Mouse (Mus musculus) megakaryocyte, embryonic 14.5 days (primary cell): ENCODE results near the gene Taar7a. TPM values are rescaled to one million over a fixed set of nuclear protein-coding genes. Genes with fewer than 3 reads are reported as not detected.

Experiments
- H3K27me3 ChIP-seq: replicated peaks from 2 replicates; pipeline ENCODE3; 2012; ENCODE audit warnings: inconsistent platforms
- H3K36me3 ChIP-seq: replicated peaks from 2 replicates; pipeline ENCODE3; 2012; ENCODE audit warnings: low read length, inconsistent platforms, mixed read lengths
- H3K4me1 ChIP-seq: 2 replicates; pipeline ENCODE4 v1.6.1; 2012; ENCODE audit warnings: inconsistent platforms
- H3K4me3 ChIP-seq: replicated peaks from 2 replicates; pipeline ENCODE3; 2012; ENCODE audit warnings: moderate library complexity, mild to moderate bottlenecking, inconsistent platforms
- H3K9me3 ChIP-seq: 2 replicates; pipeline ENCODE4 v1.6.1; 2012; ENCODE audit warnings: inconsistent platforms
- FLI1 ChIP-seq: IDR thresholded peaks from 2 replicates; pipeline ENCODE4 v1.6.1; 2012; ENCODE audit warnings: low read length, inconsistent platforms, mixed read lengths
- GATA1 ChIP-seq: IDR thresholded peaks from 3 replicates; pipeline ENCODE4 v1.6.1; 2012; ENCODE audit warnings: mixed read lengths, low read length, inconsistent platforms, borderline replicate concordance
- polyA plus RNA-seq: library from polyadenylated mRNA; stranded (reverse); fragments of >175 nt; gene quantifications from 2 replicates; pipeline ENCODE4 v1.2.3, GENCODE M21; 2012; ENCODE audit warnings: low replicate concordance; ENCODE audit not compliant: insufficient read depth

The Taar7a gene
- not detected in 2 replicates for polyA plus RNA-seq

GRCm38 (mm10) chr10:23993381-23993780 is at the start of gene Taar7a:
TSS of gene Taar7a (minus strand) at chr10:23993481.
- TF ChIP-seq FLI1 (no peak), GATA1 (no peak)
- H3K4me1 ChIP-seq: no peaks in the 10 kb centered on the region
- no peaks in the 10 kb centered on the region for H3K27me3 ChIP-seq
- H3K4me3 ChIP-seq: no peak within 1 kb of the TSS
- no peaks in the 10 kb centered on the region for H3K9me3 ChIP-seq
- no peaks in the 10 kb centered on the region for H3K36me3 ChIP-seq

- TF ChIP-seq GATA1 (no peak), FLI1 (no peak)
- Histone ChIP-seq H3K4me1 (no peaks in the 10 kb centered on the region), H3K27me3 (no peaks in the 10 kb centered on the region), H3K9me3 (no peaks in the 10 kb centered on the region), H3K36me3 (no peaks in the 10 kb centered on the region), H3K4me3 (no peak overlapping the region)
Measured at GRCm38 (mm10) chr10:24040120-24040869, 47.0 kb upstream of the Taar7a start.

- Histone ChIP-seq H3K36me3 (no peaks in the 10 kb centered on the region), H3K9me3 (no peaks in the 10 kb centered on the region), H3K4me3 (no peak within 1 kb of the TSS), H3K4me1 (no peaks in the 10 kb centered on the region), H3K27me3 (no peaks in the 10 kb centered on the region)
- TF ChIP-seq GATA1: no peak
Measured at GRCm38 (mm10) chr10:24037314-24037713, 44.0 kb upstream of the Taar7a start, which contains the start of gene Taar7e. TSS of gene Taar7e (plus strand) at chr10:24037614.

GRCm38 (mm10) chr10:24031347-24031746 is 38.1 kb upstream of the Taar7a start:
- H3K4me3 ChIP-seq: no peak overlapping the region
- TF ChIP-seq GATA1: no peak
- no peak for TF ChIP-seq FLI1
- no peaks in the 10 kb centered on the region for H3K36me3 ChIP-seq
- no peaks in the 10 kb centered on the region for H3K9me3 ChIP-seq
- no peaks in the 10 kb centered on the region for H3K27me3 ChIP-seq
- no peaks in the 10 kb centered on the region for H3K4me1 ChIP-seq

GRCm38 (mm10) chr10:24026922-24027321 is 33.6 kb upstream of the Taar7a start, which contains the start of gene Taar7d:
TSS of gene Taar7d (plus strand) at chr10:24027222.
- Histone ChIP-seq H3K9me3 (0 out of 2 replicates have a peak, but pooled peaks cover 5% of the 10 kb centered on the region), H3K27me3 (no peaks in the 10 kb centered on the region), H3K4me3 (no peak within 1 kb of the TSS), H3K4me1 (no peaks in the 10 kb centered on the region), H3K36me3 (no peaks in the 10 kb centered on the region)
- no peak for TF ChIP-seq FLI1
- TF ChIP-seq GATA1: no peak

- H3K9me3 ChIP-seq: no peaks in the 10 kb centered on the region
- no peaks in the 10 kb centered on the region for H3K36me3 ChIP-seq
- H3K4me1 ChIP-seq: no peaks in the 10 kb centered on the region
- TF ChIP-seq GATA1 (no peak), FLI1 (no peak)
- no peaks in the 10 kb centered on the region for H3K27me3 ChIP-seq
- no peak overlapping the region for H3K4me3 ChIP-seq
Measured at GRCm38 (mm10) chr10:24008143-24008542, 14.9 kb upstream of the Taar7a start.

GRCm38 (mm10) chr10:24007034-24007433 is 13.8 kb upstream of the Taar7a start:
- H3K36me3 ChIP-seq: no peaks in the 10 kb centered on the region
- H3K4me1 ChIP-seq: no peaks in the 10 kb centered on the region
- TF ChIP-seq FLI1 (no peak), GATA1 (no peak)
- H3K9me3 ChIP-seq: no peaks in the 10 kb centered on the region
- H3K27me3 ChIP-seq: no peaks in the 10 kb centered on the region
- no peak overlapping the region for H3K4me3 ChIP-seq

- no peak overlapping the region for H3K4me3 ChIP-seq
- no peaks in the 10 kb centered on the region for H3K27me3 ChIP-seq
- H3K4me1 ChIP-seq: no peaks in the 10 kb centered on the region
- TF ChIP-seq FLI1 (no peak), GATA1 (no peak)
- no peaks in the 10 kb centered on the region for H3K9me3 ChIP-seq
- no peaks in the 10 kb centered on the region for H3K36me3 ChIP-seq
Measured at GRCm38 (mm10) chr10:24006442-24006841, 13.2 kb upstream of the Taar7a start.

GRCm38 (mm10) chr10:23999639-24000038 is 6.4 kb upstream of the Taar7a start, which contains the start of gene Taar7b:
TSS of gene Taar7b (plus strand) at chr10:23999939.
- H3K4me1 ChIP-seq: no peaks in the 10 kb centered on the region

GRCm38 (mm10) chr10:23986419-23986818 is 6.9 kb downstream of the Taar7a start:
- Histone ChIP-seq H3K27me3 (no peaks in the 10 kb centered on the region), H3K4me3 (no peak overlapping the region), H3K9me3 (no peaks in the 10 kb centered on the region), H3K4me1 (no peaks in the 10 kb centered on the region), H3K36me3 (no peaks in the 10 kb centered on the region)
- TF ChIP-seq FLI1 (no peak), GATA1 (no peak)

More at GRCm38 (mm10) chr10:23999639-24000038, 6.4 kb upstream of the Taar7a start, which contains the start of gene Taar7b:
- TF ChIP-seq GATA1 (no peak), FLI1 (no peak)
- Histone ChIP-seq H3K36me3 (no peaks in the 10 kb centered on the region), H3K9me3 (no peaks in the 10 kb centered on the region), H3K27me3 (no peaks in the 10 kb centered on the region), H3K4me3 (no peak within 1 kb of the TSS)
